Mouse (Mus musculus) heart, adult 2 months (tissue): ENCODE measurements around the gene Plpp4. TPM values are rescaled to one million over a fixed set of nuclear protein-coding genes. Genes with fewer than 3 reads are reported as not detected.

Source experiments
- DNase-seq, 2 experiments: peaks; one replicate each; pipeline ENCODE4 v3.0.0; 2021
- H3K27ac ChIP-seq: fragments of 200-600 bp; 2 replicates; pipeline ENCODE4 v1.8.1; 2022
- H3K27me3 ChIP-seq: fragments of 200-500 bp; 2 replicates; pipeline ENCODE4 v1.6.1; 2012; ENCODE audit warnings: mild to moderate bottlenecking, low read length, inconsistent platforms, mixed read lengths; ENCODE audit not compliant: control insufficient read depth, insufficient read depth
- H3K36me3 ChIP-seq: fragments of 200-500 bp; 2 replicates; pipeline ENCODE4 v1.6.1; 2012; ENCODE audit warnings: low read length, inconsistent platforms; ENCODE audit not compliant: control insufficient read depth, insufficient read depth
- H3K4me1 ChIP-seq: fragments of 200-500 bp; 2 replicates; pipeline ENCODE4 v1.6.1; 2011; ENCODE audit warnings: low read length; ENCODE audit not compliant: control insufficient read depth, insufficient read depth
- H3K4me3 ChIP-seq: fragments of 200-600 bp; 2 replicates; pipeline ENCODE4 v1.8.1; 2022
- H3K79me2 ChIP-seq: fragments of 200-500 bp; replicated peaks from 2 replicates; pipeline ENCODE4 v1.6.1; 2012; ENCODE audit warnings: mild to moderate bottlenecking, inconsistent platforms, low read length, moderate library complexity, mixed read lengths; ENCODE audit not compliant: control insufficient read depth, insufficient read depth
- H3K9ac ChIP-seq: fragments of 200-500 bp; 2 replicates; pipeline ENCODE4 v1.6.1; 2012; ENCODE audit warnings: low read depth, mild to moderate bottlenecking, control low read depth, inconsistent platforms, low read length, mixed read lengths
- CTCF ChIP-seq: fragments of 200-600 bp; IDR thresholded peaks from 2 replicates; pipeline ENCODE4 v1.8.1; 2022; ENCODE audit warnings: antibody characterized with exemption, mild to moderate bottlenecking, moderate library complexity
- EP300 ChIP-seq: fragments of 200-500 bp; IDR thresholded peaks from 2 replicates; pipeline ENCODE4 v1.6.1; 2011; ENCODE audit warnings: low read depth, low read length, control low read depth; ENCODE audit not compliant: insufficient read depth
- POLR2A ChIP-seq: fragments of 200-500 bp; IDR thresholded peaks from 2 replicates; pipeline ENCODE4 v1.6.1; 2011; ENCODE audit warnings: mild to moderate bottlenecking, low read depth, low read length, control low read depth; ENCODE audit not compliant: insufficient read depth
- WGBS: fragments of 180-500 bp; shearing (Covaris S2); methylation state at CpG from one replicate; pipeline ENCODE4 v1.1.7; 2018; 5-methylcytosine and 5-hydroxymethylcytosine counted together
- intact Hi-C: fragments of 180-260 bp; cut with DNase I; formaldehyde crosslinking; loops from one replicate; pipeline ENCODE4 v1.15.1; 2025
- polyA plus RNA-seq: library from polyadenylated mRNA; depleted of rRNA; stranded (reverse); fragments of >200 nt; gene quantifications from 2 replicates; pipeline ENCODE4 v1.2.3, GENCODE M21; 2012
- total RNA-seq, 2 experiments: library from RNA; stranded (reverse); gene quantifications; 2 replicates each; pipeline ENCODE4 v1.2.3; 2021

Gene Plpp4
- total and polyA plus RNA-seq, 3 experiments, result not detected

GRCm38 (mm10) chr7:129257374-129258018, 665 bp downstream of the Plpp4 start:
- H3K9ac ChIP-seq, result no peak overlapping the region
- no peak overlapping the region for H3K27ac ChIP-seq
- H3K27me3 ChIP-seq, result 0 out of 2 replicates have a peak, but pooled peaks cover 1% of the 10 kb centered on the region
- TF ChIP-seq CTCF (no peak), EP300 (no peak), POLR2A (no peak)
- DNase-seq, result no peak
- H3K4me1 ChIP-seq, result no peaks in the 10 kb centered on the region
- H3K4me3 ChIP-seq, result no peak overlapping the region
- WGBS, result 21% methylated on average over 13 of the region's 13 CpGs
- intact Hi-C loops, result no loop called here
- H3K79me2 ChIP-seq, result no peaks in the 10 kb centered on the region
- H3K36me3 ChIP-seq, result no peaks in the 10 kb centered on the region

GRCm38 (mm10) chr7:129258331-129258730, 1.5 kb downstream of the Plpp4 start:
- no peak overlapping the region for H3K4me3 ChIP-seq
- no peak overlapping the region for H3K27ac ChIP-seq
- H3K36me3 ChIP-seq, result no peaks in the 10 kb centered on the region
- DNase-seq, result no peak
- no peaks in the 10 kb centered on the region for H3K79me2 ChIP-seq
- no peaks in the 10 kb centered on the region for H3K4me1 ChIP-seq
- no peak for TF ChIP-seq EP300
- TF ChIP-seq CTCF, result no peak
- TF ChIP-seq POLR2A, result no peak
- H3K9ac ChIP-seq, result no peak overlapping the region
- intact Hi-C loops, result no loop called here
- 0 out of 2 replicates have a peak, but pooled peaks cover 1% of the 10 kb centered on the region for H3K27me3 ChIP-seq
- WGBS, result 76% methylated on average over 7 of the region's 7 CpGs

- TF ChIP-seq EP300, result no peak
- TF ChIP-seq POLR2A, result no peak
- no peak for TF ChIP-seq CTCF
- H3K36me3 ChIP-seq, result no peaks in the 10 kb centered on the region
- no peaks in the 10 kb centered on the region for H3K4me1 ChIP-seq
- WGBS, result 54% methylated on average over 6 of the region's 6 CpGs
- intact Hi-C loops, result no loop called here
- no peak for DNase-seq
- no peak overlapping the region for H3K9ac ChIP-seq
- H3K27me3 ChIP-seq, result no peaks in the 10 kb centered on the region
- no peaks in the 10 kb centered on the region for H3K79me2 ChIP-seq
- no peak overlapping the region for H3K27ac ChIP-seq
- no peak overlapping the region for H3K4me3 ChIP-seq
Observed at GRCm38 (mm10) chr7:129259195-129259594, 2.4 kb downstream of the Plpp4 start.

GRCm38 (mm10) chr7:129273867-129274266, 17.0 kb downstream of the Plpp4 start:
- 90% methylated on average over 4 of the region's 4 CpGs for WGBS
- TF ChIP-seq CTCF (no peak), EP300 (no peak), POLR2A (no peak)
- Histone ChIP-seq H3K4me3 (no peak overlapping the region), H3K4me1 (no peaks in the 10 kb centered on the region), H3K36me3 (no peaks in the 10 kb centered on the region), H3K27ac (no peak overlapping the region), H3K79me2 (no peaks in the 10 kb centered on the region), H3K27me3 (no peaks in the 10 kb centered on the region), H3K9ac (no peak overlapping the region)
- no peak for DNase-seq
- intact Hi-C loops, result no loop called here

- Histone ChIP-seq H3K79me2 (no peaks in the 10 kb centered on the region), H3K27me3 (no peaks in the 10 kb centered on the region), H3K4me3 (no peak overlapping the region), H3K4me1 (no peaks in the 10 kb centered on the region), H3K27ac (no peak overlapping the region), H3K36me3 (no peaks in the 10 kb centered on the region), H3K9ac (no peak overlapping the region)
- WGBS, result 63% methylated on average over 5 of the region's 5 CpGs
- TF ChIP-seq EP300, result no peak
- TF ChIP-seq POLR2A, result no peak
- intact Hi-C loops, result no loop called here
- no peak for DNase-seq
Observed at GRCm38 (mm10) chr7:129274726-129275125, 17.9 kb downstream of the Plpp4 start.

- Histone ChIP-seq H3K9ac (no peak overlapping the region), H3K79me2 (no peaks in the 10 kb centered on the region), H3K4me3 (no peak overlapping the region), H3K36me3 (no peaks in the 10 kb centered on the region), H3K4me1 (no peaks in the 10 kb centered on the region), H3K27ac (no peak overlapping the region), H3K27me3 (no peaks in the 10 kb centered on the region)
- intact Hi-C loops, result no loop called here
- no peak for DNase-seq
- TF ChIP-seq POLR2A (no peak), EP300 (no peak), CTCF (no peak)
- 87% methylated on average over 5 of the region's 5 CpGs for WGBS
Observed at GRCm38 (mm10) chr7:129277751-129278150, 20.9 kb downstream of the Plpp4 start.
